Mouse (Mus musculus): ENCODE results near the gene Immp2l. TPM values are rescaled to one million over a fixed set of nuclear protein-coding genes. Genes with fewer than 3 reads are reported as not detected.
"Not testable (repeated sequence)": the region's sequence is repeated elsewhere in the genome, so short reads cannot be mapped to it uniquely, and the experiment has no call there.

The Immp2l gene
- total RNA-seq, 2 experiments from 2014 or later, result 8.0 to 9.7 TPM

DNA sequence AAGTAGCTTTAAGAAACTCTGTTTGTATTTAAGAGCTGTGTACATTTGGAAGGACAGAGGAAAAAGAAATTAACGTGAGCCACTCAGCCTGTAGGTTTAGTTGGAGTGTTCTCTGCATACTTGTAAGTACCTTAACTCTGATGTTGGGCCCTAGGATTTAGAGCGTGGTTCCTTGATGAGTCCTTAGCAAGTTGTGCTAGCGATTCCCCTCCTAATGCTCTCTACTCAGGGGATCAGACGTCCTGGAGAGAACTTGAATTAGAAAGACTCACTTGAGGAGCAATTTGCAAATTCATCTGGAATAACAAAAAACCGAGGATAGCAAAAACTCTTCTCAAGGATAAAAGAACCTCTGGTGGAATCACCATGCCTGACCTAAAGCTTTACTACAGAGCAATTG lies 835.8 kb downstream of the Immp2l start:
- DNase-seq, result not testable (repeated sequence)

DNA sequence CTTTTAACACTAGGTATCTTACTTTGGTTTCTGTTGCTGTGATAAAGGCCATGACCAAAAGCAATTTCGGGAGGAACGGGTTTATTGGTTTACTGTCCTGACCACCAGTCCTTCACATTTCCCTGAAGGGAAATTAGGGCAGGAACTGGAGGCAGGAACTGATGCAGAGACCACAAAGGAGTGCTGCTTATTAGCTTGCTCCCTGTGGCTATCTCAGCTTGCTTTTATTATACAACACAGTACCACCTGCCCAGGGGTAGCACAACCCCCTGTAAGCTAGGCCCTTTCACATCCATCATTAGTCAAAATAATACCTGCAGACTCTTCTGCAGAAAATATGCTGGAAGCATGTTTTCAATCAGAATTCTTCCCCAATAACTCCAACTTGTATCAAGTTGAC lies 844.4 kb downstream of the Immp2l start:
- no peak for DNase-seq

DNA sequence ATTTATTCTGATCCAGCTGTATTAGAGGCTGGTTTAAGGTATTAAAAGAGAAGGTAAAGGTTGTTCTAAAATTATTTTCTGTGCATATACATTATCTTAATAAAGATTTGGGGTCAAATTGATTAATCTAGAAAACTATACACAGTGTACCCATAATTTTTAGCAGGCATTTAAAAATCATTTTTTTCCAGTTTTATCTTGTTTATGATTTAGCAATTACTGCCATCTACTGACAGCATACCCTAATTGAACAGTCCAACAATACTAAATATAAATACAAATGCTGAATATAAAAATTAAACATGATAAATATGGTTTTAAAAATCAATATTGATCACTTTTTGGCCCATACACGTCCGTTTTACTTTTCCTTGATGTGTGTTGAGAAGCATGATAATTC lies 850.1 kb downstream of the Immp2l start:
- no peak for DNase-seq

DNA sequence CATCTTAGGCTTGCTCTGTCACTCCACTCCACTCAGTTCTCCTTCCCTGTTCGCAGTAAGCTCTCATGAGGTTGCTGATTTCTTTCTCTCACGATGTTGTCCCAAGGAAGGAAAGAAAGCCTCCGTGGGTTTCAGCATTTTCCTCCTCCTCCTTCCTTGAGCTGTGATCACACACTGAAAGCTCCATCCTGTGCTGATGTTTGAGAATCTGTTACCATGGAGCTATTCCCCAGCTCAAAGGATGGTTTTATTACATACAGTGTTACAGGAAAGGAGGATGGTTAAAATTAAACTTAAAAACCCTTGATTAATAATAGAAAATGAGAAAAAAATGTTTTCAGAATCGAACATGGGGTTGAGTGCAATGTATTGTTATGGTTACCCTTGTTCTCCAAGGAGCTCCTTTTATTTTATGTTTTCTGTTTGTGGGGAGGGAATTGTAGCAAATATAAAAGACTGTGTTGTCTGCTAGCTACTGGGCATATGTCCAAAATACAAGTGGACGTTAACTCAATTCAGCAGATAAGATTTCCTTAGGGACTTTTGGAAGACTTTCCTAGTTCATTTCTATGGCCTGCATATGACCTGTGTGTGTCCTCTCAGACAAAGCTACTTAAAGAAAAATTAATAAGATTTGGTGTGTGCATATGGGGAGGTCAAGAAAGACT lies 853.5 kb downstream of the Immp2l start:
- no peak for DNase-seq

DNA sequence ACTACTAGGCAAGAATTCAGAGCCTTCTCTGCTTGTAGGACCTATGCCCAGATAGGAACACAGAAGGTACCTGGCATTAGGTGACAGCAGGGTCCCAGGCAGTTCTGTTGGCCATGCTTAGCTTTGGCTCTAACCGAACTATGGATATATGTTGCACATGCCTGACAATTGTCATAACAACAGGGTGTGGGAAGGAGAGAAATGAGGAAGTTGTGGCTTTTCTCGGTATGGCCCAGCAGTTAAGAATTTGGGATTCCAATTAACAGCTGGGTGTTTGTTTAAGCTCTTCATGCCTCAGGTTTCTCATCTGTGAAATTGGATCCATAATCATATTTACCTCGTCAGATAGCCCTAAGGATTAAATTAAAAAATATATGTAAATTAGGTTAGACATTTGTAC lies 854.6 kb downstream of the Immp2l start:
- DNase-seq, result no peak

DNA sequence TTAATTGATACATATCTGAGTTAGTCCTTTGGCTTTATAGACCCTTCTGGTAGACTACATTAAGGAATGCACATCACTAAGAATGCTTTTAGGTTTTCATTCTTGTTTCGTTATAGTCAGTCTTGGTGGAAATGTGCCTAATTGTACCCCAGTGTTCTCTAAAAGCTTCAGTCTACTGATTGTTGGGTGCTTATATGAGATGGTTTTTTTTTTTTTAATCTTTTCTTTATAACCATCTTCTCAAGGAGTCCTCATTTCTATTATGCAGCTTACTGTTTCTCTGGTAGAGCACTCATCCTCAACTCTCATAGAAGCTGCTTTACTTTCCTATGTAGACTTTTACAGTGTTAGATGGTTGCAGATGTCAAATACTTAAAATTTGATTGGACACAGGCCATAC lies 855.1 kb downstream of the Immp2l start:
- DNase-seq, result no peak

DNA sequence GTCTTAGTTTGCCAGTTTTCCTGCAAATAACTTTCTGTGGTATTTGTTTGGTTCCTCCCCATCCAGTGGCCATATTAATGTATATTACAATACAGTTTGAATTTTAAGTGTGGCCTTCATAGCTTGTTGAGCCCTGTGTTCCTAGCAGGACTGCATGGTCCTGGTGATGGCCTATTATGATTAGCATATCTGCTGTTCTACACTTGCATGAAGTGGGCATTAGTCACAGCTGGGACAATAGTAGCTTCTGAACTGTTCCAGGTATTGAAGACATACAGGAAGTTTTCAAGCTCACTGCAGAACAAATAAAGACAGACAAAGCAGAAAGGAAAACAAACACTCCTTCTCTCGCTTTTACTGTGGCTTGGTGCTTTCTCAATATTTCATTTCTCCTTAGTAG lies 855.5 kb downstream of the Immp2l start:
- DNase-seq, result no peak

DNA sequence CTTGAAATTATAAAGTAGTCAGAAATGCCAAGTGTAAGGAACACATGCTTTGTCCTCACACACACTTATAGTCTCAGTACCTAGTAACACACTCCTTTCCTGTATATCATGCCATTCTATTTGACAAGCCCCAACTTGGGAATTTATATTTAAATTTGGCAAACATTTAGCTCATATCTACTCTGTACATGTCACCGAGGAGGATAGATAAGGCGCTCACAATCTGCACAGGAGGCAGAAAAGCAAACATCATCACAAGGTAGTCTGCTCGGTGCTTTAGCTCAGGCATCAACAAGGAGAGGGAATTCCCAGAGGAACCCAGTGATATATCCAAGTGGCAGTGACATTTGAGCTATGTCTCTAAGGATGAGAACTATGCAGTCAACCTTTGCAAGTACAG lies 856.9 kb downstream of the Immp2l start:
- no peak for DNase-seq

DNA sequence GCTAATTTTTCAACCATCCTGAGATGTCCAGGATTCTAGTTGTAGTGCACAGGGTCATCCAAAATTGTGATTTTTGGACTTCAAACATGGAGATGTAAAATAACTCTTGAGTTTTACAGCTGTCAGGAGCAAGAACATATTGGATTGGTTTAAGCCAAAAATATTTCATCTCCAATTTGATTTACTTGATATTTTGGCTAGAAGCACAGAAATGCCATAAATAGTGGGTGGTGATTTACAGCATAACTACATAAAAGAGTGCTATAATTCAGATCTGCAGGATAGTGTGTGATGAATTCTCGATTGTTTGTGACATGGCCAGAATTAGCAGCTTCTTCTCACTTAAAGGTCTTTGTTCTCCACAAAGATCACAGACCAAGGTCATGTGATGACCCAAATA lies 884.1 kb downstream of the Immp2l start:
- no peak for DNase-seq

DNA sequence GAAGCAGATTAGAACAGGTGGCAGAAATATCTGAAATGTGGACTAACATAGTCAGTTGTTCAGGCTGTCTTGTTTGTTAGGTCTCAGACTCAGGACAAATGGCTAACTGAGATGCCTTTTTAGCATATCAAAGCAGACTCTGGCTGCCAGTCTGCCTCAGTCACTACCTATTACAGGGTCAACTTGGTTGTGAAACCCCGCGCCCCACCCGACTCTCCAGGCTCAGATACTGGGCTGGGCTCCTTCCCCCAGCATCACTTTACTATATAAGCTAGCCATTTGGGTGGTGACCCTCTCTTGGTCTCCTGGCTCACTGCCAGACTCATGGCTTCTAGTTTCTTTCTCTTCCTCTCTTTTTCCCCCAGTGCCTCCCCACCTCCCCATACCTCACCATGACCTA lies 887.7 kb downstream of the Immp2l start:
- DNase-seq, result no peak

DNA sequence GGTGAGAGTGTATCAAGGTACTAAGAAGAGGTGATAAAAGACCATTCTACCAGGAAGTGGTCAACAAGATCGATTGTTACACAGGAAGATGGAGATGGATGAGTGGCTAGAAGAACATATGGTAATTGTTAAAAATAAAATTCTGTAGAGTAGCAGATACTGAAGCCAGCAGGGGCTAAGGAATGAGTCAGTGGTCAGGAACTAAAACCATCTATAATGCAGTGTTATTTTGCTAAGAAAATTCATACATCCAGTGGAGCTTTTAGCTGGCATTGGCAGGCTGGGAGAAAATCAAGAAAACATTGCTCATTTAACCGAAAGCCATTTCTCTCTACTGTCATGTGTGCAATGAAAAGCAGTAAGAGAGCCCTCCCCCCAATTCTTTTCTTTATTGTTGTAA lies 913.9 kb downstream of the Immp2l start:
- no peak for DNase-seq

DNA sequence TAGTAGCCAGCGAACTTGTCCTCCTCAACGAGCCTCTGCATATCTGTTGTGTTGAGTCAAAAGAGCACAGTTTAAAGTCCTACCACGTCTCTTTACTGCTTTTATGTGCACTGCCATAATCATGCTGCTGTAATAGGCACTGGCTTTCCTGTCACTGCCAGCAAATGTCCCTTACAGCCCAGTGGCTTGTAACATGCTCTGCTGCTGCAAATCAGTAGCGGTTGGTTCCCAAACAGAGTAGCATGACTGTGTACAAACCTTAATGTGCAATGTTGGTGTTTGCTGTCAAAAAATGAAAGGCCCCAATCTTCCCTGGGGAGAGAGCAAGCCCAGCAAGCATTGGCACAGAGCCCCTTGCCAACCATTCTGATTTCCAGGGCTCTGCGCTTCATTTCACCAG lies 918.0 kb downstream of the Immp2l start:
- DNase-seq, result no peak

DNA sequence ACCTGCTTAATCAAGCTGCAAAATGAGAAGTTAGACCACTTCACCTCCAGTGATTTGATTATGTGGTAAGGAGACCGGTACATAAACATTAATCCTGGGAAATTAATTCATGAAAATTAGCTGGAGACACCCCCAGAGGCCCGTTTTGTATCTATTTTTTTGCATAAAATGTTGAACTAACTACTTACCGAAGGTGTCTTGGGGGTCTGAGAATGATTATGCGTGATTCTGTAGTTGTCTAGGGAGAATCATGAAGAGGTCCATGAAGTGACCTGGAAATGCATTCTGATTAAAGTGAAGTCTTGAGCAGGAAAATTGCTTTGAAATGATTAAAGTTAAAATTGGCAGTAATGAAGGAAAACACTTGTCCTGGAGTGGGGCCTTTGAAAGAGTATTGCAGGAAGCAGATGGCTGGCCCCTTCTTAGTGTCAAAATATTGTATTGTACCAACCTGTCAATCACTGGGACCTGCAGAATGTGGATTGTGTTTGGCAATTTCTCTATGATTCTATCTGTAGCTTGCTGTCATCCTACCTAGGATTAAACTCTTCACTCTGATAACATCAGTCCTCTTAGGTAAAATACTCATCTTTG lies 920.3 kb downstream of the Immp2l start:
- DNase-seq, result no peak

DNA sequence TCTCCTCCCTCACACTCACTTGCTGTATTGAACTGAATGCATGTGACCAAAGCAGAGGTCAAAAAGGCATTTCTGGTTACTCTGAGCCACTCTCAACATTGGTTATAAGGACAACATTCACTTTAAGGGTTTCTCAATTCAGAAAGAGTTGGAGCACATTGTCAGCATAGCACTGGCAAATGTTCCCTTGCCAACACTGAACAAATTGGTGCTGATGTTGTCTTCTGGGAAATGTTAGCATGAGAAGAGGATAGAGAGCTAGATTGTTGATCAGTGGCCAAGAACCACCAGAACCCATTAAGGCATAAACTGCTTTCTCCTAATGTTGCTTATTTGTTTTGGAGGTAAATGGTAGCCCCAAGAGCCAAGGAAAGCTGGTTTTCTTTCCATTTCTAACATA lies 922.6 kb downstream of the Immp2l start:
- DNase-seq, result no peak

DNA sequence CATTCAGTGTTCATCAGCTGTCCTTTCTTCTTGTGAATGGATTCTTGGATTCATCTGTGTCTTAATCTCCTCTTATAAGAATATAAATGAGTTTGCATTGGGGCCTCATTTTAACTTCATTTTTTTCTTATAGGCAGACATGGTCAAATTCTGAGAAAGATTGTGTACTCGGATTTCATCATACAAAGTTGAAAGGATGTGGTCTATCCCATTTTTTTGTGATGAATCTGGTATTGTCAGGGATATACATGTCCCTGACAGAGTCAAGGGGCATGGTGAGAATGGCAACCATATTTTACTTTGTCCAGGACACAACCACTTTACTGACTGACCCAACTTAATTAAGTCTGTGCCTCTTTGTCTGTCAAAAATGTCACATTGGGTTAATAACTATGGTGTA lies 925.5 kb downstream of the Immp2l start:
- DNase-seq, result no peak

DNA sequence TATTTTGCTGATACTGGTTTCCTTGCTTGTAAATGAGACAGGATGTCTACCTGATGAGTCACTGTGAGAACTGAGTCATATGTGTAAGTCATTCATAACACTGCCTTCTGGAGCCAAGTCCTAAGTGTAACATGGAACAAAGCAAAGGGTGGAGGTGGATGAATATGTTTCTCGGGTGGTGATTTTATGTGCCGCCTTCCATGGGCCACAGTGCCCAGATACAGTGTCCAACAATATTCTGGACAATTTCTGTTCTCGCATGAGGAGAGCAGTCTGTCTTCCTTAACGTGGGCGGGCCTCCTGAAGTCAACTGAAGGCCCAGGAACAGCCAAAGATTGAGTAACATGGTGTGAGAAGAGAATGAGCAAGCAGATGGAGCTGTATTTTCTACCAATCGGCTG lies 926.0 kb downstream of the Immp2l start:
- no peak for DNase-seq

DNA sequence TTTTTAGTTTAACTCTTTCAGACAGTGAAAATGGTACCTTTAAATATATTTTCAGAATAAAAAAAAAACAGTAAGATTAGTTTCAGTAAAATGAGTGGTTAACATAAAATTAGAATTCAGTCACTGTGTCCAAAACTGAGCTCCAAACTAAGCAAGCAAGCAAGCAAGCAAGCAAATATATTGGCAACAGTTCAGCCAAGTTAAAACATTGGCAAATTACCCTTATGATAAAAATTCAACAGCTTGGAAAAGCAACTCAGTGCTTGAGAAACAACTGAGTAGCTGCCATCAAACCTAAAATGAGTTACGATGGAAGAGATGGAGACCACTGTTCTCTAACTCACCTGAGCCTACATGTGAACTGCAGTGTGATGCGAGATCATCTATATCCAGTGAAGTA lies 926.8 kb downstream of the Immp2l start:
- no peak for DNase-seq

DNA sequence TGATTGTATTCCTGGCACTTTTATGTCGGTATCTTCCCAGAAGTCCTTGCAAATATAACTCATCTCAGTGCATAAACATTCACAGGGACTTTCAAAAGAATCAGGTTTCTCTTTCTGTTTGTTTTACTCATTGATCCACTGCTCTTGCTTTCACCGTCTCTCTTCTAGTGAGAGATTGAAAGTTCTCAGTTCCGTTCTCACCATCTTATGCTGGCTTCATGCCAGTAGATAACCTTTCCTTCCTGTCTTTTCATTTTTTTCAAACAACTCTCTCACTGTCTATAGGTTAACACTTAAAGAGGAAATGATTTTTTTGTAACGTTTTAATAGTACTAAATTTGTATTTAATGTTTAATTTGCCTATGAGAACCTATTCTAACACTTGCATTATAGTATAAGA lies 937.1 kb downstream of the Immp2l start:
- no peak for DNase-seq

DNA sequence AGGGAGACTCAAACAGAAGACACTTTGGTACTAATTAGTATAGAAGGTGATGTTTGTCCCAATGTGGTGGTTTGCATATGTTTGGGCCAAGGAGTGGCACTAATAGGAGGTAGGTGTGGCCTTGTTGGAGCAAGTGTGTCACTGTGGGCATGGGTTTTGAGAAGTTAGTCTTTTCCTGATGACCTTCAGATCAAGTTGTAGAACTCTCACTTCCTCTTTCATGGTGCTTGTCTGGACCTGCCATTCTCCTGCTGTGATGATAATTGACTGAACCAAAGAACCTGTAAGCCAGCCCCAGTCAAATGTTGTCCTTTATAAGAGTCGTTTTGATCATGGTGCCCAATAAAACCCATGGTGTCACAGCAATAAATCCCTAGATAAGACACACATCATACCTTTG lies 967.5 kb downstream of the Immp2l start:
- DNase-seq, result no peak
